Mouse (Mus musculus) regulatory T cell (primary cell): ENCODE data around the gene Cacna2d2.

ENCODE experiments used
- in situ Hi-C: fragments of 300-600 bp; cut with MboI, MseI; formaldehyde crosslinking; loops from one replicate; pipeline ENCODE4 v1.15.1; 2025; ENCODE audit warnings: high pct_unique_total_duplicates

The Cacna2d2 gene

GRCm38 (mm10) chr9:107453151-107453550 lies 53.7 kb downstream of the Cacna2d2 start:
- in situ Hi-C loops, result no loop called here

- in situ Hi-C loops, result no loop called here
These were observed 57.3 kb downstream of the Cacna2d2 start for GRCm38 (mm10) chr9:107456667-107457066.

- in situ Hi-C loops, result no loop called here
These were observed 63.5 kb downstream of the Cacna2d2 start for GRCm38 (mm10) chr9:107462907-107463306.

GRCm38 (mm10) chr9:107463509-107463908 lies 64.1 kb downstream of the Cacna2d2 start:
- in situ Hi-C loops, result no loop called here

GRCm38 (mm10) chr9:107464130-107464529 lies 64.7 kb downstream of the Cacna2d2 start:
- in situ Hi-C loops, result no loop called here

GRCm38 (mm10) chr9:107465657-107466056 lies 66.2 kb downstream of the Cacna2d2 start:
- in situ Hi-C loops, result no loop called here

- in situ Hi-C loops, result no loop called here
These were observed 69.9 kb downstream of the Cacna2d2 start for GRCm38 (mm10) chr9:107469213-107469795.

GRCm38 (mm10) chr9:107470427-107470826 lies 71.0 kb downstream of the Cacna2d2 start:
- in situ Hi-C loops, result no loop called here

GRCm38 (mm10) chr9:107474016-107474415 lies 74.6 kb downstream of the Cacna2d2 start:
- in situ Hi-C loops, result no loop called here

- in situ Hi-C loops, result no loop called here
These were observed 79.6 kb downstream of the Cacna2d2 start for GRCm38 (mm10) chr9:107478979-107479378.

GRCm38 (mm10) chr9:107479593-107479992 lies 80.2 kb downstream of the Cacna2d2 start:
- in situ Hi-C loops, result no loop called here

GRCm38 (mm10) chr9:107480477-107481069 lies 81.2 kb downstream of the Cacna2d2 start:
- in situ Hi-C loops, result no loop called here

- in situ Hi-C loops, result no loop called here
These were observed 81.9 kb downstream of the Cacna2d2 start for GRCm38 (mm10) chr9:107481340-107481739.

GRCm38 (mm10) chr9:107482004-107482403 lies 82.6 kb downstream of the Cacna2d2 start:
- in situ Hi-C loops, result no loop called here

GRCm38 (mm10) chr9:107482770-107483169 lies 83.4 kb downstream of the Cacna2d2 start:
- in situ Hi-C loops, result no loop called here

- in situ Hi-C loops, result no loop called here
These were observed 84.3 kb downstream of the Cacna2d2 start for GRCm38 (mm10) chr9:107483714-107484113.

- in situ Hi-C loops, result no loop called here
These were observed 84.9 kb downstream of the Cacna2d2 start for GRCm38 (mm10) chr9:107484302-107484701.

GRCm38 (mm10) chr9:107484766-107485165 lies 85.4 kb downstream of the Cacna2d2 start:
- in situ Hi-C loops, result no loop called here

- in situ Hi-C loops, result no loop called here
These were observed 86.7 kb downstream of the Cacna2d2 start for GRCm38 (mm10) chr9:107486086-107486485.

- in situ Hi-C loops, result no loop called here
These were observed 87.3 kb downstream of the Cacna2d2 start for GRCm38 (mm10) chr9:107486507-107487225.

- in situ Hi-C loops, result no loop called here
These were observed 90.7 kb downstream of the Cacna2d2 start for GRCm38 (mm10) chr9:107490146-107490545.

GRCm38 (mm10) chr9:107490625-107491024 lies 91.2 kb downstream of the Cacna2d2 start:
- in situ Hi-C loops, result no loop called here

GRCm38 (mm10) chr9:107493511-107493910 lies 94.1 kb downstream of the Cacna2d2 start:
- in situ Hi-C loops, result no loop called here
